Mouse (Mus musculus): ENCODE data around the gene Zbtb42.
A peak's percentile ranks its signal among the peaks of the same experiment; 100 is the strongest.

Gene Zbtb42

GRCm38 (mm10) chr12:112678555-112679026 lies at the start of gene Zbtb42:
TSS of gene Zbtb42 (plus strand) at chr12:112678828.
- H3K4me1 ChIP-seq (replicated peaks; ENCODE audit: low read depth, low read length): peaks cover 55% of the 10 kb centered on the region
- H3K9me3 ChIP-seq (ENCODE audit: low read length): no peaks in the 10 kb centered on the region
- TF ChIP-seq NANOG (IDR thresholded peaks at IDR 0.05; ENCODE audit: borderline replicate concordance, low read length) (no peak), CTCF (conservative IDR thresholded peaks at IDR 0.05; ENCODE audit: low read length) (no peak), POU5F1 (IDR thresholded peaks at IDR 0.05; ENCODE audit: borderline replicate concordance, low read length) (no peak)
- H3K36me3 ChIP-seq (ENCODE audit: insufficient read depth, low read length): no peaks in the 10 kb centered on the region
- H3K4me3 ChIP-seq (replicated peaks; ENCODE audit: low read length): peak within 1 kb of the TSS; percentile 84
- peaks cover 84% of the 10 kb centered on the region for H3K27me3 ChIP-seq (ENCODE audit: insufficient read depth, low read length)

DNA sequence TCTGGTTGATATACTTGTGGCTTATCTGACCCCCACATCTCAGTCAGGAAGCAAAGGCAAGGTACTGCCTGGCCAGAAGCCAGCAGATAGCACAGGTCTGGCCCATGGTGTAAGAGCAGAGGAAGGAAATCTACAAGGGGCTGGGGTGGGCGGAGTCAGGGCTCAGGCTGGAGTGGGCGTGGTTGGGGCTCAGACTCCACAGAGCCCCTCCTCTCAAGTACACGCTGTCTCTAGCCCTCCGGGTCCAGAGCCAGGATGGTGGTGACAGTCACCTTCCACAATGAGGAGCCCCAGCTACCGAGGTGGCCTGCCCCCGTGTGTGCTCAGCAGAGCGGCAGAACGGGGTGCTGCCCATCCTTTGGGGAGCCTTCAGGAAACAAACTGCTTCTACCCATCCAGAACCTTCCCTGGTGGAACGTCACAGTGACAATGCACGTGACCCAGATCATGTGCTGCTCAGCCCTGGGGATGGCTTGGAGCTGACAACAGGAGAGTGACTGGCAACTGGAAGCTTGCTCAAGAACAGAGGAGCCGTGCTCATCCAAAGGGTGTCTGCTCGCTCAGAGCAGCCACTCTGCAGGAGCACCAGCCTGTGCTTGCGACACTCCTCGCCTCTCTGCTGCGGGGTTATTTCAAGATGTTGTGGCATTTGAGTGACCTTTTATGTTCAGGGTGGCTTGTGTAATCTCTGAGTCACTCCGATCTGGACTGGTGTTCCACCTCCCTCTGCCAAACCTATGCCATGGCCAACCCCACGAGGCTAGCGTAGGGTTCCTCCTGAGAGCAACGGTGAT lies 49.5 kb upstream of the Zbtb42 start:
- Histone ChIP-seq H3K4me1 (replicated peaks; ENCODE audit: low read depth, low read length) (peaks cover 39% of the 10 kb centered on the region), H3K27me3 (ENCODE audit: insufficient read depth, low read length) (peaks cover 34% of the 10 kb centered on the region), H3K9me3 (ENCODE audit: low read length) (no peaks in the 10 kb centered on the region), H3K36me3 (ENCODE audit: insufficient read depth, low read length) (no peaks in the 10 kb centered on the region), H3K4me3 (replicated peaks; ENCODE audit: low read length) (peak overlapping the region; percentile 51)
- TF ChIP-seq POU5F1 (IDR thresholded peaks at IDR 0.05; ENCODE audit: borderline replicate concordance, low read length) (no peak), NANOG (IDR thresholded peaks at IDR 0.05; ENCODE audit: borderline replicate concordance, low read length) (no peak), CTCF (conservative IDR thresholded peaks at IDR 0.05; ENCODE audit: low read length) (no peak)

DNA sequence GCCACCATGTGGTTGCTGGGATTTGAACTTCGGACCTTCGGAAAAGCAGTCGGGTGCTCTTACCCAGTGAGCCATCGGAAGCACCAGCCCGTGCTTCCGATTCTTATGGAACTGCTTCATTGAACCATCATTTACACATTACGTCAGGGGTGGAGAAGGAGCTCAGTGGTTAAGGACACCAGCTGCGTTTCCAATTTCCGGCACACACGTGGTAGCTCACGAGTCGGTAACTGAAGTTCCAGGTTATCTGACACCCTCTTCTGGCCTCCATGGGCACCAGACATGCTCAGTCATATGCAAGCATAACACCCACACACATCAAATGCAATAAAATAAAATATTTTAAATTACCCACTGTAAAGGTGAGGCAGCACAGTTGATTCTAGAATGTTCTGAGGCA lies 48.6 kb upstream of the Zbtb42 start:
- no peak for TF ChIP-seq NANOG (IDR thresholded peaks at IDR 0.05; ENCODE audit: borderline replicate concordance, low read length)
- TF ChIP-seq CTCF (conservative IDR thresholded peaks at IDR 0.05; ENCODE audit: low read length): no peak
- no peak for TF ChIP-seq POU5F1 (IDR thresholded peaks at IDR 0.05; ENCODE audit: borderline replicate concordance, low read length)
- H3K27me3 ChIP-seq (ENCODE audit: insufficient read depth, low read length): peaks cover 34% of the 10 kb centered on the region
- H3K4me3 ChIP-seq (replicated peaks; ENCODE audit: low read length): no peak overlapping the region
- no peaks in the 10 kb centered on the region for H3K36me3 ChIP-seq (ENCODE audit: insufficient read depth, low read length)
- H3K4me1 ChIP-seq (replicated peaks; ENCODE audit: low read depth, low read length): peaks cover 46% of the 10 kb centered on the region
- H3K9me3 ChIP-seq (ENCODE audit: low read length): no peaks in the 10 kb centered on the region

DNA sequence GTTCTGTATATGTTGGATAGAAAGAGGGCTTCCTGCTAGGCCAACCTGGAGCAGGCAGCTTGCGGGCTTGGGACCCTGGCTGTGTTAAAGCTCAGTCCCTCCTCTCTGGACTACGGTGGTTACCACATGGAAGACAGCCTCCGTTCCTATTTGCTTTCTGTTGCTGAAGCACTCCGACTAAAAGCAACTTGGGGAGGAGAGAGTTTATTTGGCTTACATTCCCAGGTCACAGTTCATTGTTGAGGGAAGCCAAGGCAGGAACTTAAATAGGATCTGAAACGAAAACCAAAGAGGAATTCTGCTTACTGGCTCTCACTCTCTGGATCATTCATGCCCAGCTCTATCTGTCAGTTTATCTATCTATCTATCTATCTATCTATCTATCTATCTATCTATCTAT lies 47.8 kb upstream of the Zbtb42 start:
- Histone ChIP-seq H3K27me3 (ENCODE audit: insufficient read depth, low read length) (peaks cover 37% of the 10 kb centered on the region), H3K4me1 (replicated peaks; ENCODE audit: low read depth, low read length) (peaks cover 46% of the 10 kb centered on the region), H3K36me3 (ENCODE audit: insufficient read depth, low read length) (no peaks in the 10 kb centered on the region), H3K4me3 (replicated peaks; ENCODE audit: low read length) (no peak overlapping the region), H3K9me3 (ENCODE audit: low read length) (no peaks in the 10 kb centered on the region)
- TF ChIP-seq NANOG (IDR thresholded peaks at IDR 0.05; ENCODE audit: borderline replicate concordance, low read length): no peak
- TF ChIP-seq POU5F1 (IDR thresholded peaks at IDR 0.05; ENCODE audit: borderline replicate concordance, low read length): no peak
- TF ChIP-seq CTCF (conservative IDR thresholded peaks at IDR 0.05; ENCODE audit: low read length): no peak

- Histone ChIP-seq H3K9me3 (ENCODE audit: low read length) (0 out of 2 replicates have a peak, but pooled peaks cover 2% of the 10 kb centered on the region), H3K4me3 (replicated peaks; ENCODE audit: low read length) (no peak overlapping the region), H3K4me1 (replicated peaks; ENCODE audit: low read depth, low read length) (peaks cover 39% of the 10 kb centered on the region), H3K36me3 (ENCODE audit: insufficient read depth, low read length) (no peaks in the 10 kb centered on the region), H3K27me3 (ENCODE audit: insufficient read depth, low read length) (peaks cover 38% of the 10 kb centered on the region)
- no peak for TF ChIP-seq NANOG (IDR thresholded peaks at IDR 0.05; ENCODE audit: borderline replicate concordance, low read length)
- TF ChIP-seq POU5F1 (IDR thresholded peaks at IDR 0.05; ENCODE audit: borderline replicate concordance, low read length): no peak
- no peak for TF ChIP-seq CTCF (conservative IDR thresholded peaks at IDR 0.05; ENCODE audit: low read length)
Measured at GRCm38 (mm10) chr12:112631472-112631871, 47.2 kb upstream of the Zbtb42 start.

DNA sequence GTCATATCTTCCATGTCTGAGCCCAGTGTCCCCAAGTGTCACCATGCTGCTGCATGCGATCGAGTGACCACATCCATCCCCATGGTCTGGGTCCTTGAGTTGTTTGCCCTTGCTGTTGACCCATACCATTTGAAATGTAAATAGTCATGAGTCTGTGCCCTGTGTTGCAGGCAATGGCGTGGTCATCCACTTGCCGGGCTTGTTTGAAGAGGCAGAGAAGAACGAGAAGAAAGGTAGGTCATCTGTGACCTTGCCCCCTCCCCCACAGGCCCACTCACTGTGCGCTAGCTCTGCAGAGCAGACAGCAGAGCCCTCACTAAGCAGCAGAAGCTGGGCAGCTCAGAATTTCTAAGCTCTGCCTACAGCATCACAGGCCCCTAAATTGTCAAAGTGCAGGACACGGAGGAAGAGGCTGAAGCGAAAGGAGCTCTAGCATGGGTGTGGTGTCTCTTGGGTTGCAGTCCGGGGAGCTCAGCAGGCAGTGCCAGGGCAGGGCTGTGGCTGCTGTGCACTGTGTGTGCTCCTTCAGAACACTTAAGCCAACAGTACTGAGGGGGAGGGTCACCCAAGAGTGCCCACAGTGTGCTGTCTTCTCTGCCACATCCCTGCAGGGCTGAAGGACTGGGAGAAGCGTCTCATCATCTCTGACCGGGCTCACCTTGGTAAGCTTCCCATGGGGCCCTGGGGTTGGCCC lies 46.4 kb upstream of the Zbtb42 start:
- TF ChIP-seq NANOG (IDR thresholded peaks at IDR 0.05; ENCODE audit: borderline replicate concordance, low read length) (no peak), POU5F1 (IDR thresholded peaks at IDR 0.05; ENCODE audit: borderline replicate concordance, low read length) (no peak), CTCF (conservative IDR thresholded peaks at IDR 0.05; ENCODE audit: low read length) (no peak)
- H3K4me1 ChIP-seq (replicated peaks; ENCODE audit: low read depth, low read length): peaks cover 34% of the 10 kb centered on the region
- no peaks in the 10 kb centered on the region for H3K36me3 ChIP-seq (ENCODE audit: insufficient read depth, low read length)
- peaks cover 43% of the 10 kb centered on the region for H3K27me3 ChIP-seq (ENCODE audit: insufficient read depth, low read length)
- H3K9me3 ChIP-seq (ENCODE audit: low read length): 0 out of 2 replicates have a peak, but pooled peaks cover 4% of the 10 kb centered on the region
- H3K4me3 ChIP-seq (replicated peaks; ENCODE audit: low read length): no peak overlapping the region

GRCm38 (mm10) chr12:112632907-112633306 lies 45.7 kb upstream of the Zbtb42 start:
- H3K9me3 ChIP-seq (ENCODE audit: low read length): 0 out of 2 replicates have a peak, but pooled peaks cover 4% of the 10 kb centered on the region
- peaks cover 43% of the 10 kb centered on the region for H3K27me3 ChIP-seq (ENCODE audit: insufficient read depth, low read length)
- peaks cover 34% of the 10 kb centered on the region for H3K4me1 ChIP-seq (replicated peaks; ENCODE audit: low read depth, low read length)
- H3K4me3 ChIP-seq (replicated peaks; ENCODE audit: low read length): no peak overlapping the region
- TF ChIP-seq NANOG (IDR thresholded peaks at IDR 0.05; ENCODE audit: borderline replicate concordance, low read length) (no peak), CTCF (conservative IDR thresholded peaks at IDR 0.05; ENCODE audit: low read length) (no peak), POU5F1 (IDR thresholded peaks at IDR 0.05; ENCODE audit: borderline replicate concordance, low read length) (no peak)
- H3K36me3 ChIP-seq (ENCODE audit: insufficient read depth, low read length): no peaks in the 10 kb centered on the region

- TF ChIP-seq POU5F1 (IDR thresholded peaks at IDR 0.05; ENCODE audit: borderline replicate concordance, low read length) (no peak), NANOG (IDR thresholded peaks at IDR 0.05; ENCODE audit: borderline replicate concordance, low read length) (no peak), CTCF (conservative IDR thresholded peaks at IDR 0.05; ENCODE audit: low read length) (no peak; the same call in 1 of the 2 replicates)
- Histone ChIP-seq H3K36me3 (ENCODE audit: insufficient read depth, low read length) (no peaks in the 10 kb centered on the region), H3K4me1 (replicated peaks; ENCODE audit: low read depth, low read length) (peaks cover 33% of the 10 kb centered on the region), H3K9me3 (ENCODE audit: low read length) (0 out of 2 replicates have a peak, but pooled peaks cover 4% of the 10 kb centered on the region), H3K27me3 (ENCODE audit: insufficient read depth, low read length) (peaks cover 48% of the 10 kb centered on the region), H3K4me3 (replicated peaks; ENCODE audit: low read length) (0 out of 2 replicates have a peak overlapping the region, but pooled peaks have one; percentile 23)
Measured at GRCm38 (mm10) chr12:112633686-112634085, 44.9 kb upstream of the Zbtb42 start.

Data from E14TG2a.4 (cell line).